Mouse (Mus musculus): Measurements from ENCODE around the gene Hivep1.
A peak's percentile ranks its signal among the peaks of the same experiment; 100 is the strongest.

The Hivep1 gene

DNA sequence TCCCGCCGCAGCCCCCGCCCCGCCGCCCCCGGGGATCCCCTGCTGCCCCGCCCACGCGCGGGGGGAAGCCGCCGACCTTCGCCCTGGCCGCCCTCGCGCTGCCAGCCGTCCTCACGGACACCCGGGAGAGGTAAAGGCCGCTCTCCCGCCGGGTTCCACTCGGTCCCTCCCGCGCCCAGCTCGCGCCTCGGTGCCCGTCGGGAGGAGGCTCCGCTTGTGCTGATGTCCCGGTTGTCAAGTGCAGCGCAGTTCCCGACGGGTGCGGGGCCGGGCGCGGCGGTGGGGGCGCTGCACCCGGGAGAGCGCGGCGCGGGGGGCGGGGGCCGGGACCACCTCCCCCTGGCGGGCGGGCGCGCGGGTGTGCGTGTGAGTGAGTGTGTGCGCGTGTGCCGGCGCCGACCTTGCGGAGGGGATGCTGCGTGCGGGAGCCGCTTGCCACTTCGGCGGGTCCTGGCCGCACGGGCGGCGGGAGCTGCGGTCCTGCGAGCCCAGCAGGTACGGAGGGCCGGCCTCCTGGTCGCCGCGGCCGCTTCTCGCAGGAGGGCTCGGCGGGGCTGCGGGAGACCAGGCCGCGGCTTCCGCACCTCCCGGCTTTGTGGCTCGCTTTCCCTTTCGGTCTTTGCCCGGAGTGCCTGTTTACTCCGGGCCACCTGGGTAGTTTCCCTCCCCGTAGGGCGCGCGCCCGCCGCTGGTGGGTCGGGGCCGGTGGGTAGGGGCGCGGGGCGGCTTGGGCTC lies at the start of gene Hivep1:
Gene Hivep1, plus strand, starts transcription at position 61 of the 735 bp plus-strand sequence.
- DNase-seq (ENCODE audit: low spot score in 2 of 2) = peak; percentile 52 to 87

DNA sequence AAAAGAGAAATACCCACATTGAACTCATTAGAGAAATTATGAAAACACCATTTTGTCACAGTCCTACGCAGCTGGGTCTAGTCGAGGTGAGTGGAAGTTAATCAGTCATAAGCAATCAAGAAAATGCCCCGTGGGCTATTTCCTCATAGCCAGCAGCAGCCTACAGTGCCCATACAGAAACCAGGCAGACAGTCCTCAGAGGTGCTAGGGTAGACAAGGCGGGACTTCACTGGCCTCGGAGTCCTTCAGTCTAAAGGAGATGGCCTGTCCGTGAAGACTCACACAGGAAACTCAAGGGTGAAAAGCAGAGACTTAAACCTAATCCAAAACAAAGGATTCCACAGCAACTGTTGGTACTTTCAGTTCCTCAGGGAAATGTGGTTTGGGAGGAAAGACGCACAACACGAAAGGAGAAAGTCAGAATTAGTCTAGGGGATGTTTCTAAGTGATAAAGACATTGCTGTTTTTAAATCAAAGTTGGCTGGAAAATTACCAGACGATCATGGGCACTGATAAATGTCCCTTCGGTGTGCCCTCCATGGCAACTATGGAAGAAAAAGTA lies 36.3 kb upstream of the Hivep1 start:
- DNase-seq (ENCODE audit: low spot score in 2 of 2) = no peak

DNA sequence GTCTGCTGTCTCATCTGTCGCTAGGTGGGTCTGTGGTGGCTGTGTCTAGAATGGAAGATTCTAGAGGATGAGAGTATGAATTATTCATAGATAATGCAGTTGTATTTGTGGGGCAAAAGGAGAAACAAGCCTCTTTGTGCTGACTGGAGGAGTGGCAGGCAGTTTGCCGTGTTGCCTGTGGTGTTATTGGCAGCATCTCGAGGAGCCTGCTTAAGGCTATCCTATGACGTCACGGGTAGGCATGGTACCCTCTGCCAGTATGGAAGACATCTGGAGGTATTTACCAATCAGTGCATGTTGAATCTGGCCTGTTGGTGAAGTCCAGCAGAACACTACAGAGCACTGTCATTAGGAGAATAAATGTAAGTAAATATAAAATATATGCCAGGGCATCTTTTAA lies 35.6 kb upstream of the Hivep1 start:
- no peak for DNase-seq (ENCODE audit: low spot score in 2 of 2)

- no peak for DNase-seq (ENCODE audit: low spot score in 2 of 2)
Observed at GRCm38 (mm10) chr13:42018356-42018755, 33.5 kb upstream of the Hivep1 start.

GRCm38 (mm10) chr13:42041203-42041602 lies 10.6 kb upstream of the Hivep1 start:
- DNase-seq (ENCODE audit: low spot score in 2 of 2) = no peak

GRCm38 (mm10) chr13:42043431-42043830 lies 8.4 kb upstream of the Hivep1 start:
- DNase-seq (ENCODE audit: low spot score in 2 of 2) = no peak

DNA sequence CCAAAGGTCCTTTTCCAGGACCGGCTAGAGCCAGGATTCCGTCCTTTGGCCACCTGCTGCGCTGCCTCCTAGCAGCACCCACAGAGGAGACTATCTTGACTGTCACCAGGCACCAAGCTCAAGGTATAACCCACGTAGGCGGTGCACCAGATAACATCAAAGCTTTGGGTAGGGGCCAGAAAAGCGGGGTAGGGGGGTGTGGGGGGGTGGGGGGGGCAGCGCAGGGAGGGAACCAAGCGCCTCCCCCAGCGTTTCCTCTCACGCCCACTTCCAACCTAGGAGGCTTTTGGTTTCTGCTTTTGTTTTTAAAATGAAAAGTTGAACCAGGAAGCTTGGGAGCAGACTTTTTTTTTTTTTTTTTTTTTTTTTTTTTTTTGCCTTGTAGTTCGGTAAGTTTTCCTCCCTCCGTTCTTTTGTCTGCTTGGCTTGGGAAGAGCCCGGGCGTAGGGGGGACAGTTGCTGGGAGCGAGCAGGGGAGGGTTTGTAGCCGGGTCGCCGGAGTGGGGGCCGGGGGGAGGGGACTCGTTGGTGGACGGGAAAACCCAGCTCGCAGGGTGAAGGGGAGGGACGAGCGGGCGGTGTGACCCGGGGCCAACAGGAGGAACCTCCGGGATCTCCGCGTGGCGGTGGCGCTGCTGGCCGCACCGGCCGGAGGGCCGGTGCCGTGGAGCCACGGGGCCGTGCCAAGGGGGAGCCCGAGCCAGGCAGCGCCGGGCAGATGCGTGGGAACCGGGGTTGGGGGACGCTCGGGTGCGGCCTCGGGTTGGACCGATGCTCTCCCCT lies 2.6 kb upstream of the Hivep1 start:
- peak; percentile 57 to 80 for DNase-seq (ENCODE audit: low spot score in 2 of 2)

DNA sequence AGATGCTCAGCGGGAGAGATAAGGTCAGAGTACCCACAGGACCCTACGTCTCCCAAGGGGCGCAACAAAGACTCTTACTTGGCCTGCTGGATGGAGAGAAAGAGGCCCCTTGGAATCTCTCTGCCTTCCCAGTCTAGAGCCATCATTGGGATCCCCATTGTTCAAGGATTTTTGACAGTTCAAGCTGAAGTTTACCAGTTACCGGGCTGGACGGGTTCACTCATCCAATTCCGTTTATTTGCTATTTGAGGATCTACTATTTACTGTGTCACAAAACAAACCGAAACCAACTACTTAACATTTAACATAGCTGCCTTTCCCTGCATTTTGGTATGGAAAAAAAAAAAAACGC lies 2.1 kb upstream of the Hivep1 start:
- DNase-seq (ENCODE audit: low spot score in 2 of 2) = no peak

DNA sequence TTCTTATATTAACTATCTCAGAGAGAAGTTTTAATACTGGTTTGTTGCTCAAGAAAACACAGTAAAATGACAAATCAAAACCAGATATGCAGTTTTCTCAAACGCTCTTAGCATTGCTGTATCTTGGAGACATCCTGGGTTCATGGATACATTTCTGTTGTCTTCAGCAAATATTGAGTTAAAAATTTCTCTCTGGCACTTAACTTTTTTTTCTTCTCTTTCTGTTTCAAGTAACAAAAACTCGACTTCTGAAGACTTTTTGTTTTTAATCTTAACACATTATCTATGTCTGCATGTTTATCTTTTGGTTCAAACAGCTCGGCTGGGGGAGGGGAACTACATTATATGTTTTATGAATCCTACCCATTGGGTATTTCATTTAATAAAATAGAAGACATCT lies 1.7 kb upstream of the Hivep1 start:
- no peak for DNase-seq (ENCODE audit: low spot score in 2 of 2)

DNA sequence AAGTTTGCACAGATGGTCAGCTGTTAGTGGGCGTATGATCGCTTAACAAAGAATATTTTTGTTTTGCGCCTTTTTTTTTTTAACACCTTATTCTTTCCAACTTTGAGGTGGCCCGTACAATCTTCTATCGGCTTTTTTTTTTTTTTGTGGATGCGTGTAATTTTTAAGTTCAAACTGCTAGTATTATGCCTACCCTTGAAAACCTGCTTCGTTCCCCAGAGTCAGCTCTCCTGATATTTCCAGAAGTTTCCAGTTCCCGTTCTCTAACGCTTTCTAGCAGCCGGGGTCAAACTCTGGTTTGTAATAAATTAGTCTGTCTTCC lies 980 bp upstream of the Hivep1 start:
- no peak for DNase-seq (ENCODE audit: low spot score in 2 of 2)

DNA sequence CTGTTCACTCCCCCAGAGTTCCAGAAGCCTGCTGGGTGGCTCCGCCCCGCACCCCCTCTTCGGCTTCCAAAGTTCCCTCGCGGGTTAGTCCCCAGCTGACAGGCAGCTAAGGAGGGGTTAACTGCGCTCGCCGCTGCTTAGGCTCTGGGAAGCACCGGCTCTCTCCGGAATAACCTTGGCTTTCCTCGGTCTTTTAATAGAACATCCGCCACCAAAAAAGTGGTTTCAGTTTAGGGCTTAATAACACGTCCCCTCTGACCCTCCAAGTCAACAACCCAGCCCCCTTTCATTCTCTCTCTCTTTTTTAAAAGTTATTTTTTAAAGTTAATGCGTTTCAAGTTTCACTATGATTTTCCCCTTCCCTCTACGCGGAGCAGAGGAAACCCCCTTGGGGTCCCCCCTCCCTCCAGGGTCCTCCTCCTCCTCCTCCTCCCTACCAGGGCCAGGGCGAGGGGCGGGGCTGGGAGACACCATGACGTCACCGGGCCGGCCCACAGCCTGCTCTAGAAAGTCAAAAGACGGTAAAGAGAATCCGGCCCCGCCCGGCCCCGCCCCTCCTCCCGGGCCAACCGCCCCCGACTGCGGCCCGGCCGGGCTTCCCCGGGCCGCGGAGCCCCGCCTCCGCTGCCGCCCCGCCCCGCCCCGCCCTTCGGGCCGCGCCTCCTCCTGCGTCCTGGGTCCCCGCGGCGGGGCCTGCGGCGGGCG lies 467 bp upstream of the Hivep1 start:
- peak; percentile 97 to 98 for DNase-seq (ENCODE audit: low spot score in 2 of 2)

DNA sequence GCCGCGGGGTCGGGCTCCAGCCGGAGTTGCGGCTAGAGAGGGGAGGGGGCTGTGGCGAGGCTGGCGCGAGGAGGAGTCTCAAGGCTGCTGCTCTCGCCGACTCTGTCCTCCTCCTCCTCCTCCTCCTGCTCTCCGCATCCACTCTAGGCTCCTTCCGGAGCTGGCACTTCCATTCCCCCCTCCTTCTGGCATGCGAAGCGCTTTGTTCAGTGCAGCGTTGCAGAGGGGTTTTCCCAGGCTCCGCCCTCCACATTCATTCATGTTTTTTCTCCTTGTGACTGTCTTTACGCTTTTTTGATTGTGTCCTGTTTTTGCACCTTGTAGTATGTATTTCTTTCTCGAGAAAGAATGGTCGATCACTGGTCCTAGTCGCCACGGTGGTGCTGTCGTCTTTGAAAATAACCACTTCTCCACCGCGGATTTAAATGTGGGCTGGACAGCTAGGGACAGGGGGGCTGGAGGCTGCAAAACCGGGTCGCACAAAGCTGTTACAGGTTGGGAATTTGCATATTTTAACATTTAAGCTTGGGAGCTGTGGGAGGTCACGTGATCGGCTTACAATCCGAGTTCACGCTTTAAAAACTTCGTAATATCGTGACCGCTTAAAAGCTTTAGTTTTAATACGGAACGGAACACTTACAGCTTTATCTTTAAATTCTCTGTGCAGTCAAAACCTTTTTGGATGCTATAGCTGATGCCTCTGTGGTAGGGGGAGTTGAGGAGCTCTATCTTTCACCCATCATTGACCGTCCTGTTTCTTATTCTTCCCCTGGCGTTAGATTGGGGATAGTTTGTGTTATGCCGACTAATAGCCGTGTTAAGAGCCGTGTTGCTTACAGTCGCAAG lies 1.1 kb downstream of the Hivep1 start:
- DNase-seq (ENCODE audit: low spot score in 2 of 2) = peak; percentile 67 to 82

GRCm38 (mm10) chr13:42053656-42054055 lies 1.8 kb downstream of the Hivep1 start:
- DNase-seq (ENCODE audit: low spot score in 2 of 2) = no peak

GRCm38 (mm10) chr13:42054138-42054537 lies 2.3 kb downstream of the Hivep1 start:
- no peak for DNase-seq (ENCODE audit: low spot score in 2 of 2)

DNA sequence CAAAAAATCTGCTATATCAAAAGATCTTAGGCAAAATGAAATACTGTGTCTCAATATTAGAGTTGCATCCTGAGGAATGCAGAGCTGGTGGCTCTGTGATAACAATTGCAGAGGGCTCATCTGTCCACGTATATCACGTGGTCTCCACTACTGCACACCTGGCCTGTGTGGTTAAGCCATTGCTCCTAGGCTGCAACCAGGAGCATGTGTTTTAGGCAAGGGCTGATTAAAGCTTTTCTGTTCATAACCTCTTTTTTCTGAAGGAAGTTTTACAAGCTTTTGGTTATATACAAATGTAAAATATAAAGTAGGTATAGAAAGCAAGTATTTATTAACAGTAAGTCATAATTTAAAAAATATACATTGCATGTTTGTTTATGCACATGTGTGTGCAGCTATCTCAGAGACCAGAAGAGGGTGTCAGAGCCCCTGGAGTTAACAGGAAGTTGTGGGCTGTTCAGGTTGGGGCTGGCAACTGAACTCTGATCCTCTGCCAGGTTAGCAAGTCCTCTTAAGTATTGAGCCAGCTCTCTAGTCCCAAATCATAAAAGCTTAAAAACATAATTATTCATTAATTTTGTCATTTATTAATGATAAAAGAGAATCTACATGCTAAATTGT lies 5.0 kb downstream of the Hivep1 start:
- DNase-seq (ENCODE audit: low spot score in 2 of 2) = no peak

GRCm38 (mm10) chr13:42060846-42061630 lies 9.2 kb downstream of the Hivep1 start:
- DNase-seq (ENCODE audit: low spot score in 2 of 2) = peak; percentile 37 to 69

DNA sequence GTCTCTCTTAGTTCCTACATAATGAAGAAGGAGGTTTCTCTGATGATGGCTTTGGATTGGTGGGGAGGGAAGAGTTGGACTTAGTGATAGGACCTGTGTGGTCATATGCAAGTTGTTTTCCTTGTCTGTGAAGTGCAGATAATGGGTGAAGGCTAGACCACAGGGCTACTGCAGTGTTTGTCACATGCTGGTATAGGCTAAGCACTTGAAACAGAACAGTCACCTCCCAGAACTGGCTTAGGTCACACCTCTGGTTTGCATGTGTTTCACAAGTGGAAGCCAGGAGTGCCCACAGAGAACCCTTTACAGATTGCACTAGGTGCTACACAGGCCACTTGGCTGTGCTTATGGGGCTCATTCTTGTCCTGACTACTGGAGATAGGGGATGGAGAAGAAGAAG lies 12.4 kb downstream of the Hivep1 start:
- no peak for DNase-seq (ENCODE audit: low spot score in 2 of 2)

DNA sequence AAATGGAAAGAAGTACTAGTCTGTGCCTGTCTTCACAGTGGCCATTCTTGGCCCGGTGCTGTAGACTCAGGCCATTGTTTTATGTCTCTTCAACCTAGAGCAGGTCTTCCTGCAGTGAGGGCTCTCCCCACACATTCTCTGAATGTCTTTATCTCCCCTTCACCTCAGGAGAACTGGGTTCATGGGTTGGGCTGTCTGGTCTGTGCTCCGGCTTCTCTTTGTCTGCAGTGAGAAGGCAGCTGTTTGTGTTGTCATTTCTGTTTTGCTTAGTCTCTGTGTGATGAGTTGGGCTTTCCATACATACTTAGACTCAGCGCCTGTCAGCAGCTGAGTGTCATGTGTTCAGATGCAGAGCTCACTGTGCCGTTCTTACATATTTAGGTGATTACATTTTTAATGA lies 18.4 kb downstream of the Hivep1 start:
- DNase-seq (ENCODE audit: low spot score in 2 of 2) = no peak

DNA sequence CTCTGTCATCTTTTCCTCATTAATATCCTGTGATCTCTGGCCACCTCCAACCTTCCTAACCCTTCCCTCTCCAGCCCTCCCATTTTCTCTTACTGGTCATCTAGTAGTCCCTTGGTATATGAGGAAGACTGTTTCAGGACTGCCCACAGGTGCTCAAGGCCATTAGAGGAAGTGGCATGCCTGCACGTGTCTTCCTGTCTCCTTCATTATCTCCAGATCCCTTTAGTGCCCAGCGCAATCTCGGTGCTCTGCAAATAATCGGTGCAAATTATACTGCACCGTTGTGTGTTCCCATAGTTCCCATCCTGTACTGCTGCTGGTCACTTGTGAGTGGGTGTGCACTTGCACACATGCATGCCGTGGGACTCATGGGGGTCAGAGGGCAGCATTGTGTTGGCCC lies 19.2 kb downstream of the Hivep1 start:
- no peak for DNase-seq (ENCODE audit: low spot score in 2 of 2)

DNA sequence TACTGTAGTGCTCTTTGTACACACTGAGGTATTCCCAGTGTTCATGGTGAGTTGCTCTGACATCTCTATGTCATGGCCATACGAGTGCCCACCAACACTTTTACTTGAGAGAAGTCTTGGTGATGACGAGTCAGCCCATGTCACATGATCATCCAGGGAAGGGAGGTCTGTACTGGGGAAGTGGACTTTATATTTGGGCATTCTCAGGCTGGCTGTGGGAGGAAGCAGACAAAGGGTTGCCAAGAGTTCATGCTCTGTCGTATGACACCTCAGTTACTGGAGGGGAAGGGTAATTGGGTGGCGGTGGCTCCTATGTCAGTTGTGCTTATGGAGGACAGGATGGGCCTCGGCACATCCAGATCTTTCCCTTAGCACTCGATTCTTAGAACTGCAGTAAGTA lies 21.5 kb downstream of the Hivep1 start:
- no peak for DNase-seq (ENCODE audit: low spot score in 2 of 2)

Measured in spleen, postnatal 4 days (tissue).